Mouse (Mus musculus) kidney, adult 18-20 months (tissue): Measurements from ENCODE around the gene Cdk2ap2.
"Not testable (repeated sequence)": the region's sequence is repeated elsewhere in the genome, so short reads cannot be mapped to it uniquely, and the experiment has no call there.

Experiments used
- DNase-seq: peaks from one replicate; pipeline ENCODE4 v3.0.0; 2021

Cdk2ap2 gene

GRCm38 (mm10) chr19:4119716-4120487 lies 22.9 kb downstream of the Cdk2ap2 start:
- DNase-seq = no peak

- no peak for DNase-seq
Measured at GRCm38 (mm10) chr19:4120496-4120895, 23.5 kb downstream of the Cdk2ap2 start.

GRCm38 (mm10) chr19:4121097-4121805 lies 24.3 kb downstream of the Cdk2ap2 start:
- peak; percentile 99 for DNase-seq

- DNase-seq = not testable (repeated sequence)
Measured at GRCm38 (mm10) chr19:4121896-4122295, 24.9 kb downstream of the Cdk2ap2 start.

GRCm38 (mm10) chr19:4122411-4123370 lies 25.7 kb downstream of the Cdk2ap2 start:
- DNase-seq = no peak

GRCm38 (mm10) chr19:4124432-4124831 lies 27.4 kb downstream of the Cdk2ap2 start:
- DNase-seq = no peak

GRCm38 (mm10) chr19:4125268-4125667 lies 28.3 kb downstream of the Cdk2ap2 start:
- not testable (repeated sequence) for DNase-seq

- DNase-seq = peak; percentile 97
Measured at GRCm38 (mm10) chr19:4125741-4126696, 29.0 kb downstream of the Cdk2ap2 start, which contains the start of gene Aip. Gene Aip, minus strand, starts transcription at chr19:4125858.

GRCm38 (mm10) chr19:4126759-4127495 lies 29.9 kb downstream of the Cdk2ap2 start:
- peak; percentile 20 for DNase-seq

GRCm38 (mm10) chr19:4129462-4129861 lies 32.5 kb downstream of the Cdk2ap2 start:
- no peak for DNase-seq

GRCm38 (mm10) chr19:4130106-4130505 lies 33.1 kb downstream of the Cdk2ap2 start:
- DNase-seq = no peak

- DNase-seq = no peak
Measured at GRCm38 (mm10) chr19:4131075-4131474, 34.1 kb downstream of the Cdk2ap2 start.

- DNase-seq = no peak
Measured at GRCm38 (mm10) chr19:4131768-4132167, 34.8 kb downstream of the Cdk2ap2 start.

- no peak for DNase-seq
Measured at GRCm38 (mm10) chr19:4134354-4134753, 37.4 kb downstream of the Cdk2ap2 start.

GRCm38 (mm10) chr19:4135229-4135962 lies 38.4 kb downstream of the Cdk2ap2 start:
- not testable (repeated sequence) for DNase-seq

GRCm38 (mm10) chr19:4135963-4136345 lies 39.0 kb downstream of the Cdk2ap2 start:
- DNase-seq = not testable (repeated sequence)

- no peak for DNase-seq
Measured at GRCm38 (mm10) chr19:4136463-4136862, 39.5 kb downstream of the Cdk2ap2 start.

GRCm38 (mm10) chr19:4137913-4138312 lies 40.9 kb downstream of the Cdk2ap2 start:
- no peak for DNase-seq

GRCm38 (mm10) chr19:4139446-4139845 lies 42.5 kb downstream of the Cdk2ap2 start, which contains the start of gene Gpr152:
Gene Gpr152, plus strand, starts transcription at chr19:4139787.
- DNase-seq = no peak

GRCm38 (mm10) chr19:4140147-4140546 lies 43.2 kb downstream of the Cdk2ap2 start:
- DNase-seq = no peak
